Mouse (Mus musculus): ENCODE results near the gene Tmem63b. TPM values are rescaled to one million over a fixed set of nuclear protein-coding genes. Genes with fewer than 3 reads are reported as not detected.

Gene Tmem63b
- polyA plus RNA-seq, 1 experiment = 26.5 TPM

- no peak overlapping the region for H3K4me3 ChIP-seq (replicated peaks)
- H3K36me3 ChIP-seq (replicated peaks; ENCODE audit: low read length) = peaks cover 30% of the 10 kb centered on the region
- TF ChIP-seq FLI1 (IDR thresholded peaks at IDR 0.05; ENCODE audit: low read length) (no peak), GATA1 (IDR thresholded peaks at IDR 0.05; ENCODE audit: borderline replicate concordance, low read length) (no peak)
- peaks cover 55% of the 10 kb centered on the region for H3K4me1 ChIP-seq
- no peaks in the 10 kb centered on the region for H3K27me3 ChIP-seq (replicated peaks)
- H3K9me3 ChIP-seq = no peaks in the 10 kb centered on the region
Observed at GRCm38 (mm10) chr17:45681588-45681987, 5.1 kb downstream of the Tmem63b start.

DNA sequence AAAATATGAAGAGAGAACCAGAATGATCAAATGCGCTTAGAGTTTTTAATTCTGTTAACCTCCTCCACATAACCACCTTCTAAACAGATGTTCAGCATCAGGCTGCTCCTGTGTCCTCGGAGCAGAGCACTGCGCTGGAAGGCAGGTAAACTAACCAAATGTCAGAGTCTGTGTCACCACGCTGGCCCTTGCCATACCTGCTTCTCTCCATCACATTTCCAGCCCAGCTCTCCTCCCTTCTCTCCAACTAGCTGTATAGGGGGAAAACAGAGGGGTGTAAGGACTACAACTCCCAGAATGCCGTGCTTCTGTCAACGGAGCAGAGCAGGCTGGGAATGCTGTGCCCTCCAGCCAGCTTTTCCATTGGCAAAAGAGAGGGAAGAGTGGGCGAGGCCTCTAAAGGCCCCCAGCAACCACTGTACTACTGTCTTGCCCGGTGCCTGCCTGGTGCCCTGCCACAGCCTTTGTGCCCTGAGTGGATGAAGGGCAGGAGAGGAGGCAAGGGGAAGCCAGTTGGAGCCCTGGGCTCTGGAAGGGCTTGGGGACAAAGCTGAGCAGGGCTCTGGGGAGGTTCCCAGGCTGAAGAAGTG lies 6.2 kb downstream of the Tmem63b start:
- Histone ChIP-seq H3K36me3 (replicated peaks; ENCODE audit: low read length) (peaks cover 41% of the 10 kb centered on the region), H3K4me3 (replicated peaks) (peak overlapping the region; percentile 56), H3K27me3 (replicated peaks) (no peaks in the 10 kb centered on the region), H3K4me1 (peaks cover 62% of the 10 kb centered on the region), H3K9me3 (no peaks in the 10 kb centered on the region)
- TF ChIP-seq FLI1 (IDR thresholded peaks at IDR 0.05; ENCODE audit: low read length) = no peak
- TF ChIP-seq GATA1 (IDR thresholded peaks at IDR 0.05; ENCODE audit: borderline replicate concordance, low read length) = no peak

- H3K36me3 ChIP-seq (replicated peaks; ENCODE audit: low read length) = peaks cover 63% of the 10 kb centered on the region
- peaks cover 62% of the 10 kb centered on the region for H3K4me1 ChIP-seq
- TF ChIP-seq FLI1 (IDR thresholded peaks at IDR 0.05; ENCODE audit: low read length) = no peak
- TF ChIP-seq GATA1 (IDR thresholded peaks at IDR 0.05; ENCODE audit: borderline replicate concordance, low read length) = no peak
- H3K27me3 ChIP-seq (replicated peaks) = no peaks in the 10 kb centered on the region
- no peak overlapping the region for H3K4me3 ChIP-seq (replicated peaks)
- no peaks in the 10 kb centered on the region for H3K9me3 ChIP-seq
Observed at GRCm38 (mm10) chr17:45678106-45678505, 8.6 kb downstream of the Tmem63b start.

DNA sequence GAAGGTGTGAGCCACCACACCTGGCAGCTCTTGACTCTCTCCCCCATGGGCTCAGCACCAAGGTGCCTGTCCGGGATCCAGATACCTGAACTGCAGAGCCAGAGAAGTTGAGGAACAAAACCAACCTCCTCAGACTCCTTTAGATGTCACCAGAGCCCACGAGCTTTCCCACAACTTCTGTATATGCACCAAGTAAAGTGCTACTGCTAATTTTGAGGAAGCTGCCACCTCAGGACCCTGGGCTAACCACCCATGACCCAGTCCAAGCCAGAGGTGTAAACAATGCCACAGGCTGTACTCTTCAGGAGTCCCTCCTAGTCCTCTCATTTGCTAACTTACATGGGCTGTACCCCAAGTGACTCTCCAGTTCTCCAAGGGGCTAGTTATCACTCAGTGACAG lies 14.1 kb downstream of the Tmem63b start:
- H3K4me3 ChIP-seq (replicated peaks) = no peak overlapping the region
- H3K9me3 ChIP-seq = no peaks in the 10 kb centered on the region
- H3K4me1 ChIP-seq = peaks cover 25% of the 10 kb centered on the region
- TF ChIP-seq FLI1 (IDR thresholded peaks at IDR 0.05; ENCODE audit: low read length) (no peak), GATA1 (IDR thresholded peaks at IDR 0.05; ENCODE audit: borderline replicate concordance, low read length) (no peak)
- H3K27me3 ChIP-seq (replicated peaks) = no peaks in the 10 kb centered on the region
- peaks cover 93% of the 10 kb centered on the region for H3K36me3 ChIP-seq (replicated peaks; ENCODE audit: low read length)

GRCm38 (mm10) chr17:45671821-45672220 lies 14.9 kb downstream of the Tmem63b start:
- Histone ChIP-seq H3K4me3 (replicated peaks) (no peak overlapping the region), H3K36me3 (replicated peaks; ENCODE audit: low read length) (peaks cover 95% of the 10 kb centered on the region), H3K4me1 (peaks cover 25% of the 10 kb centered on the region), H3K27me3 (replicated peaks) (no peaks in the 10 kb centered on the region), H3K9me3 (no peaks in the 10 kb centered on the region)
- TF ChIP-seq FLI1 (IDR thresholded peaks at IDR 0.05; ENCODE audit: low read length) (no peak), GATA1 (IDR thresholded peaks at IDR 0.05; ENCODE audit: borderline replicate concordance, low read length) (no peak)

- Histone ChIP-seq H3K4me1 (peaks cover 5% of the 10 kb centered on the region), H3K36me3 (replicated peaks; ENCODE audit: low read length) (peaks cover 97% of the 10 kb centered on the region), H3K9me3 (no peaks in the 10 kb centered on the region), H3K4me3 (replicated peaks) (no peak overlapping the region), H3K27me3 (replicated peaks) (no peaks in the 10 kb centered on the region)
- TF ChIP-seq FLI1 (IDR thresholded peaks at IDR 0.05; ENCODE audit: low read length) (no peak), GATA1 (IDR thresholded peaks at IDR 0.05; ENCODE audit: borderline replicate concordance, low read length) (no peak)
Observed at GRCm38 (mm10) chr17:45667986-45668385, 18.7 kb downstream of the Tmem63b start.

GRCm38 (mm10) chr17:45667481-45667880 lies 19.2 kb downstream of the Tmem63b start:
- Histone ChIP-seq H3K36me3 (replicated peaks; ENCODE audit: low read length) (peaks cover 97% of the 10 kb centered on the region), H3K4me3 (replicated peaks) (no peak overlapping the region), H3K9me3 (no peaks in the 10 kb centered on the region), H3K27me3 (replicated peaks) (no peaks in the 10 kb centered on the region), H3K4me1 (peaks cover 5% of the 10 kb centered on the region)
- no peak for TF ChIP-seq FLI1 (IDR thresholded peaks at IDR 0.05; ENCODE audit: low read length)
- TF ChIP-seq GATA1 (IDR thresholded peaks at IDR 0.05; ENCODE audit: borderline replicate concordance, low read length) = no peak

GRCm38 (mm10) chr17:45666091-45666490 lies 20.6 kb downstream of the Tmem63b start:
- H3K9me3 ChIP-seq = no peaks in the 10 kb centered on the region
- peaks cover 97% of the 10 kb centered on the region for H3K36me3 ChIP-seq (replicated peaks; ENCODE audit: low read length)
- TF ChIP-seq FLI1 (IDR thresholded peaks at IDR 0.05; ENCODE audit: low read length) = no peak
- TF ChIP-seq GATA1 (IDR thresholded peaks at IDR 0.05; ENCODE audit: borderline replicate concordance, low read length) = no peak
- no peak overlapping the region for H3K4me3 ChIP-seq (replicated peaks)
- peaks cover 5% of the 10 kb centered on the region for H3K4me1 ChIP-seq
- no peaks in the 10 kb centered on the region for H3K27me3 ChIP-seq (replicated peaks)

- H3K4me1 ChIP-seq = peaks cover 5% of the 10 kb centered on the region
- no peak overlapping the region for H3K4me3 ChIP-seq (replicated peaks)
- TF ChIP-seq FLI1 (IDR thresholded peaks at IDR 0.05; ENCODE audit: low read length) = no peak
- TF ChIP-seq GATA1 (IDR thresholded peaks at IDR 0.05; ENCODE audit: borderline replicate concordance, low read length) = no peak
- H3K36me3 ChIP-seq (replicated peaks; ENCODE audit: low read length) = peaks cover 93% of the 10 kb centered on the region
- no peaks in the 10 kb centered on the region for H3K27me3 ChIP-seq (replicated peaks)
- no peaks in the 10 kb centered on the region for H3K9me3 ChIP-seq
Observed at GRCm38 (mm10) chr17:45664608-45665007, 22.1 kb downstream of the Tmem63b start.

- no peaks in the 10 kb centered on the region for H3K27me3 ChIP-seq (replicated peaks)
- H3K36me3 ChIP-seq (replicated peaks; ENCODE audit: low read length) = peaks cover 82% of the 10 kb centered on the region
- TF ChIP-seq FLI1 (IDR thresholded peaks at IDR 0.05; ENCODE audit: low read length) (no peak), GATA1 (IDR thresholded peaks at IDR 0.05; ENCODE audit: borderline replicate concordance, low read length) (no peak)
- peaks cover 5% of the 10 kb centered on the region for H3K4me1 ChIP-seq
- H3K4me3 ChIP-seq (replicated peaks) = peak overlapping the region; percentile 73
- H3K9me3 ChIP-seq = no peaks in the 10 kb centered on the region
Observed at GRCm38 (mm10) chr17:45663106-45663919, 23.4 kb downstream of the Tmem63b start.

Data from megakaryocyte, embryonic 14.5 days (primary cell).